Mouse (Mus musculus) megakaryocyte, adult 5-6 weeks (primary cell): ENCODE results near the gene Rps29. TPM values are rescaled to one million over a fixed set of nuclear protein-coding genes. Genes with fewer than 3 reads are reported as not detected.

ENCODE experiments used
- ATAC-seq: 2 replicates; pipeline ENCODE4 v1.8.0; 2016; ENCODE audit warnings: mild to moderate bottlenecking, inconsistent platforms; ENCODE audit not compliant: poor library complexity, severe bottlenecking
- total RNA-seq, 2 experiments: library from RNA; stranded (forward) in 1 of 2; stranded (reverse) in 1 of 2; fragments of 153-499, 151-499 nt in 1 of 2; fragments of 221-1000, 200-1000 nt in 1 of 2; gene quantifications; 2 replicates each; pipeline versions ENCODE4 v1.2.3 to v1.2.4; 2015 to 2017

Gene Rps29
- total RNA-seq (2015) = 1,804 and 2,132 TPM in 2 replicates
- 1,670 and 2,037 TPM in 2 replicates for total RNA-seq (2017)

GRCm38 (mm10) chr12:69158765-69159577 lies at the start of gene Rps29:
Gene Rps29 (minus strand): TSS chr12:69159186.
- ATAC-seq = peak; percentile 93

- ATAC-seq = no peak
Observed at GRCm38 (mm10) chr12:69208520-69208919, 49.5 kb upstream of the Rps29 start.

GRCm38 (mm10) chr12:69207926-69208325 lies 48.9 kb upstream of the Rps29 start:
- ATAC-seq = no peak

- ATAC-seq = no peak
Observed at GRCm38 (mm10) chr12:69207396-69207795, 48.4 kb upstream of the Rps29 start.

GRCm38 (mm10) chr12:69204052-69204833 lies 45.3 kb upstream of the Rps29 start, which contains the start of gene Gm49384:
Gene Gm49384 (minus strand): TSS chr12:69204267.
- no peak for ATAC-seq

GRCm38 (mm10) chr12:69198985-69199384 lies 40.0 kb upstream of the Rps29 start:
- ATAC-seq = no peak

- ATAC-seq = peak; percentile 34
Observed at GRCm38 (mm10) chr12:69198164-69198535, 39.2 kb upstream of the Rps29 start, which contains the start of gene Dnaaf2. Gene Dnaaf2 (minus strand): TSS chr12:69198429.

- peak; percentile 50 for ATAC-seq
Observed at GRCm38 (mm10) chr12:69197378-69198163, 38.6 kb upstream of the Rps29 start.

- ATAC-seq = peak; percentile 86
Observed at GRCm38 (mm10) chr12:69196444-69197377, 37.7 kb upstream of the Rps29 start, which contains the start of gene Gm49383. Gene Gm49383 (minus strand): TSS chr12:69197104.

GRCm38 (mm10) chr12:69192637-69193036 lies 33.7 kb upstream of the Rps29 start:
- no peak for ATAC-seq

- ATAC-seq = no peak
Observed at GRCm38 (mm10) chr12:69191396-69191795, 32.4 kb upstream of the Rps29 start.

GRCm38 (mm10) chr12:69190522-69190921 lies 31.5 kb upstream of the Rps29 start:
- ATAC-seq = peak; percentile 52; the same call in 1 of the 2 replicates

GRCm38 (mm10) chr12:69190074-69190473 lies 31.1 kb upstream of the Rps29 start:
- no peak for ATAC-seq

- no peak for ATAC-seq
Observed at GRCm38 (mm10) chr12:69186811-69187471, 28.0 kb upstream of the Rps29 start.

GRCm38 (mm10) chr12:69185371-69185770 lies 26.4 kb upstream of the Rps29 start:
- ATAC-seq = no peak

- peak; percentile 65 for ATAC-seq
Observed at GRCm38 (mm10) chr12:69184342-69185295, 25.6 kb upstream of the Rps29 start.

- ATAC-seq = peak; percentile 92
Observed at GRCm38 (mm10) chr12:69183583-69184308, 24.8 kb upstream of the Rps29 start, which contains the start of the genes Rpl36al and Mgat2. Gene Rpl36al (minus strand): TSS chr12:69184083. Gene Mgat2 (plus strand): TSS chr12:69184157.
